Mouse (Mus musculus): ENCODE data around the gene Ppp2r5e. TPM values are rescaled to one million over a fixed set of nuclear protein-coding genes. Genes with fewer than 3 reads are reported as not detected.

The Ppp2r5e gene
- 10 to 100 TPM; 60.9 to 71.1 TPM for total RNA-seq (2023)

DNA sequence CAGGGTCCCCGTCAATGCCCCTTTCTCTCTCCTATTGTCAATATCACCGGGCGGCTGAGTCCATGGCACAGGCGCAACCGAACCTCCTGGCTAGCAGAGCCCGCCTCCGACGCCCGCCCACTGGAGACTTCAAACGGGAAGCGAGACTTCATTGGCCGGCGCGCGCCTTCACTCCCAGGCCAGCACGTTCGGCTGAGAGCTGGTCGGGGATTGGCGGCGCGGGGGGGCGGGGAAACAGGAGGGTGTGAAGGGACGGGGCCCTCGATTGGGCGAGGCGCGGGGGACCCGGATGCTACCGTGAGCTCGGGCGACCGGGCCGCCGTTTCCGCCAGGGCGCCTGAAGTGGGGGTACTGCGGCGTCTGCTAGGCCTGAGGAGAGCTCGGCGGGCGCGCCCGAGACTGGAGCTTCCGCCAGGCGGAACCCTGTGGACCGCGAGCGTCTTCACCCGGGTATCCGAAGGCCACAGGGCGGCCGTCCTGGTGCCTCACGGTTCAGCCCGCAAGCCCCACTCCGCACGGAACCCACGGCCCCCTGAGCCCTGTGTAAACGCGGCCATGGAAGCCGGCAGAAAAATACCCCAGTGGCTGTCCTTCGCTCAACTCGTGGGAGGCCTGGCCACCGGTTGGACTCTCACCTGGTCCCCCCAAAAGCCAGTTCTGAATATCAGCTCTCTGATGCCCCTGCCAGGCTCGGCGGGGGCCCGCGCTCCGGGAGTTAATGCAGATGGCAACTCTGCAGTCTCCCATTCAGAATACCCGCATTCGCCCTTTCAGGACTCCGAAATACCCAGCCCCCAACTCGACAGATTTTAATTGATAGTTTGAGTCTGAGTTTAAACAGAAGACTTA is at the start of gene Ppp2r5e:
Ppp2r5e (minus strand) TSS at position 92 of the 849 bp plus-strand sequence.

DNA sequence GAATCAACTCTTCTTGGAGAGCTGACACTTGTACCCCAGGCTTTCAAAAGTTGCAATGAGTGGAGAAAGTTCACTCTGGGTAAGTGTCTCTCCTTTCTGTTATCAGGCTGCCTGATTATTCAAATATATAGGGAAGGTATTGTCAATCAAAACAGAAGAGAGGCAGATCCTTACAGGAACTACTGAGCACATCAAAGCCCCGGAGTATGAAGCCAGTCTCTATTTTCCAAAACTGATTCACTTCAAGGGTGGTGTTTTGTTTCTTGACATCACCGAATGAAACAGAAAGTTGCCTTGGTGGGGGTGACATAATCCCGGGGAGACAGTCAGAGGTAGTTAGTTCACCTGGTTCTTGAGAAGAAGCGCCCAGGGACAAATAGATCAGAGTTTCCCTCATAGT is 179.4 kb downstream of the Ppp2r5e start, which contains the start of gene Gphb5:
Gphb5 (minus strand) TSS at position 101 of the 400 bp plus-strand sequence.

Other genes with a start within 250 kb of the Ppp2r5e start
- not detected for gene Gphb5, start 179.5 kb downstream of the Ppp2r5e start, total RNA-seq (2023)
- gene Wdr89, start 73.3 kb upstream of the Ppp2r5e start, total RNA-seq (2023): 1 to 10 TPM; 9.4 to 9.8 TPM
- 10 to 100 TPM; 45.9 to 46.0 TPM for gene Sgpp1, start 139.5 kb upstream of the Ppp2r5e start, total RNA-seq (2023)
- 10 to 100 TPM; 27.9 to 28.0 TPM for gene Syne2, start 221.9 kb upstream of the Ppp2r5e start, total RNA-seq (2023)

All from T-cell, adult 66 days (primary cell).